Mouse (Mus musculus) CH12.LX (cell line): Measurements from ENCODE around the gene Sphk1. TPM values are rescaled to one million over a fixed set of nuclear protein-coding genes. Genes with fewer than 3 reads are reported as not detected.

Experiments used
- DNase-seq: peaks from one replicate; pipeline ENCODE4 v3.0.0-alpha.2; 2013; ENCODE audit errors: extremely low read depth
- H3K27ac ChIP-seq: 2 replicates; pipeline ENCODE4 v1.5.1; 2012; ENCODE audit warnings: low read depth, mild to moderate bottlenecking, control low read depth, moderate library complexity; ENCODE audit not compliant: insufficient read depth
- H3K27me3 ChIP-seq: replicated peaks from 2 replicates; pipeline ENCODE3; 2012; ENCODE audit warnings: inconsistent platforms
- H3K36me3 ChIP-seq, 2 experiments: replicated peaks in 1 of 2; 2 replicates each; pipeline versions ENCODE3 to v1.6.1; 2012; ENCODE audit warnings: inconsistent platforms in 1 of 2, low read length in 1 of 2, mild to moderate bottlenecking in 1 of 2, mixed read lengths in 1 of 2, moderate library complexity in 1 of 2; ENCODE audit not compliant: control insufficient read depth in 1 of 2, insufficient read depth in 1 of 2
- H3K4me1 ChIP-seq, 2 experiments: 2 replicates each; pipeline ENCODE4 v1.6.1; 2012; ENCODE audit warnings: inconsistent platforms in 1 of 2, moderate library complexity in 1 of 2; ENCODE audit not compliant: insufficient read depth in 2 of 2, control insufficient read depth in 1 of 2
- H3K4me2 ChIP-seq: 2 replicates; pipeline ENCODE4 v1.6.1; 2012; ENCODE audit warnings: low read depth, mild to moderate bottlenecking, control low read depth; ENCODE audit not compliant: poor library complexity, insufficient read depth, severe bottlenecking
- H3K4me3 ChIP-seq, 3 experiments: fragments of 150-350 bp in 1 of 3; sonication (generic) in 1 of 3; replicated peaks in 1 of 3; 2 replicates each; pipeline versions ENCODE3 to v1.5.1; 2011 to 2012; ENCODE audit warnings: low read depth in 2 of 3, low read length in 2 of 3, mild to moderate bottlenecking in 2 of 3, moderate library complexity in 2 of 3, control low read depth in 1 of 3, improper control_type of control experiment in 1 of 3, inconsistent platforms in 1 of 3, mixed read lengths in 1 of 3; ENCODE audit not compliant: poor library complexity in 1 of 3
- H3K79me2 ChIP-seq: replicated peaks from 2 replicates; pipeline ENCODE4 v1.6.1; 2012; ENCODE audit warnings: mild to moderate bottlenecking, moderate library complexity; ENCODE audit not compliant: control insufficient read depth, poor library complexity, insufficient read depth, severe bottlenecking; ENCODE audit errors: extremely low read depth
- H3K9ac ChIP-seq: 2 replicates; pipeline ENCODE4 v1.6.1; 2012; ENCODE audit warnings: low read depth, mild to moderate bottlenecking, control low read depth, moderate library complexity; ENCODE audit not compliant: insufficient read depth
- H3K9me3 ChIP-seq: replicated peaks from 2 replicates; pipeline ENCODE3; 2012; ENCODE audit warnings: low read length, inconsistent platforms, mixed read lengths
- BHLHE40 ChIP-seq: IDR thresholded peaks from 2 replicates; pipeline ENCODE4 v1.6.1; 2011; ENCODE audit warnings: mild to moderate bottlenecking, low read depth, low read length, improper control_type of control experiment
- CHD1 ChIP-seq: IDR thresholded peaks from 2 replicates; pipeline ENCODE4 v1.6.1; 2012; ENCODE audit warnings: low read depth, low read length, improper control_type of control experiment, inconsistent platforms
- CHD2 ChIP-seq: IDR thresholded peaks from 2 replicates; pipeline ENCODE4 v1.6.1; 2011; ENCODE audit warnings: low read length, improper control_type of control experiment
- CTCF ChIP-seq, 2 experiments: IDR thresholded peaks in 1 of 2; conservative IDR thresholded peaks in 1 of 2; 2 replicates each; pipeline ENCODE4 v1.5.1; 2011 to 2012; ENCODE audit warnings: low read depth in 2 of 2, low read length in 2 of 2, improper control_type of control experiment in 1 of 2, inconsistent platforms in 1 of 2, mild to moderate bottlenecking in 1 of 2, moderate library complexity in 1 of 2
- E2F4 ChIP-seq: IDR thresholded peaks from 2 replicates; pipeline ENCODE4 v1.6.1; 2011; ENCODE audit warnings: low read depth, low read length, improper control_type of control experiment; ENCODE audit not compliant: insufficient replicate concordance
- ETS1 ChIP-seq: conservative IDR thresholded peaks from 2 replicates; pipeline ENCODE4 v1.6.1; 2012; ENCODE audit warnings: low read depth, mild to moderate bottlenecking, inconsistent platforms, low read length, improper control_type of control experiment, moderate library complexity
- GABPA ChIP-seq: IDR thresholded peaks from 2 replicates; pipeline ENCODE4 v1.6.1; 2012; ENCODE audit warnings: low read depth, low read length, improper control_type of control experiment, inconsistent platforms; ENCODE audit not compliant: insufficient replicate concordance
- HCFC1 ChIP-seq: IDR thresholded peaks from 2 replicates; pipeline ENCODE4 v1.6.1; 2012; ENCODE audit warnings: low read depth, mild to moderate bottlenecking, inconsistent platforms, low read length, improper control_type of control experiment
- IRF4 ChIP-seq: IDR thresholded peaks from 2 replicates; pipeline ENCODE4 v1.6.1; 2014; ENCODE audit warnings: low read depth, mild to moderate bottlenecking, inconsistent platforms, low read length, improper control_type of control experiment
- JUN ChIP-seq: IDR thresholded peaks from 2 replicates; pipeline ENCODE4 v1.6.1; 2011; ENCODE audit warnings: low read depth, mild to moderate bottlenecking, low read length, improper control_type of control experiment, moderate library complexity; ENCODE audit not compliant: insufficient read depth
- JUND ChIP-seq: conservative IDR thresholded peaks from 2 replicates; pipeline ENCODE4 v1.6.1; 2011; ENCODE audit warnings: low read depth, low read length, improper control_type of control experiment
- KAT2A ChIP-seq: IDR thresholded peaks from 2 replicates; pipeline ENCODE4 v1.6.1; 2012; ENCODE audit warnings: low read length, improper control_type of control experiment, inconsistent platforms; ENCODE audit not compliant: insufficient replicate concordance
- MAX ChIP-seq: IDR thresholded peaks from 2 replicates; pipeline ENCODE4 v1.6.1; 2011; ENCODE audit warnings: low read length, improper control_type of control experiment
- MAZ ChIP-seq: IDR thresholded peaks from 2 replicates; pipeline ENCODE4 v1.6.1; 2012; ENCODE audit warnings: low read depth, mild to moderate bottlenecking, inconsistent platforms, low read length, improper control_type of control experiment, moderate library complexity
- MEF2A ChIP-seq: IDR thresholded peaks from 2 replicates; pipeline ENCODE4 v1.6.1; 2014; ENCODE audit warnings: low read depth, mild to moderate bottlenecking, inconsistent platforms, low read length, improper control_type of control experiment, borderline replicate concordance
- MXI1 ChIP-seq: IDR thresholded peaks from 2 replicates; pipeline ENCODE4 v1.6.1; 2011; ENCODE audit warnings: mild to moderate bottlenecking, low read depth, low read length, improper control_type of control experiment
- MYC ChIP-seq: IDR thresholded peaks from 2 replicates; pipeline ENCODE4 v1.6.1; 2011; ENCODE audit warnings: low read depth, mild to moderate bottlenecking, improper control_type of control experiment, low read length
- NELFE ChIP-seq: IDR thresholded peaks from 2 replicates; pipeline ENCODE4 v1.6.1; 2011; ENCODE audit warnings: low read depth, low read length, improper control_type of control experiment
- NRF1 ChIP-seq: IDR thresholded peaks from 2 replicates; pipeline ENCODE4 v1.6.1; 2014; ENCODE audit warnings: low read depth, mild to moderate bottlenecking, inconsistent platforms, low read length, improper control_type of control experiment, moderate library complexity
- PAX5 ChIP-seq: IDR thresholded peaks from 2 replicates; pipeline ENCODE4 v1.6.1; 2012; ENCODE audit warnings: low read length, inconsistent platforms, mixed read lengths
- POLR2A ChIP-seq: IDR thresholded peaks from 2 replicates; pipeline ENCODE4 v1.6.1; 2011; ENCODE audit warnings: low read depth, mild to moderate bottlenecking, improper control_type of control experiment, low read length
- POLR2AphosphoS2 ChIP-seq: IDR thresholded peaks from 2 replicates; pipeline ENCODE4 v1.6.1; 2011; ENCODE audit warnings: low read depth, low read length, improper control_type of control experiment
- RAD21 ChIP-seq: IDR thresholded peaks from 2 replicates; pipeline ENCODE4 v1.6.1; 2011; ENCODE audit warnings: low read depth, mild to moderate bottlenecking, low read length, improper control_type of control experiment, moderate library complexity
- RCOR1 ChIP-seq: conservative IDR thresholded peaks from 2 replicates; pipeline ENCODE4 v1.6.1; 2012; ENCODE audit warnings: low read depth, mild to moderate bottlenecking, inconsistent platforms, low read length, improper control_type of control experiment
- SIN3A ChIP-seq: IDR thresholded peaks from 2 replicates; pipeline ENCODE4 v1.6.1; 2012; ENCODE audit warnings: low read length, improper control_type of control experiment, inconsistent platforms
- TBP ChIP-seq: conservative IDR thresholded peaks from 2 replicates; pipeline ENCODE4 v1.6.1; 2011; ENCODE audit warnings: low read depth, low read length, improper control_type of control experiment
- TCF12 ChIP-seq: IDR thresholded peaks from 2 replicates; pipeline ENCODE4 v1.6.1; 2014; ENCODE audit warnings: low read depth, mild to moderate bottlenecking, inconsistent platforms, low read length, improper control_type of control experiment
- USF1 ChIP-seq: IDR thresholded peaks from 2 replicates; pipeline ENCODE4 v1.6.1; 2014; ENCODE audit warnings: low read depth, mild to moderate bottlenecking, inconsistent platforms, low read length, improper control_type of control experiment
- USF2 ChIP-seq: conservative IDR thresholded peaks from 2 replicates; pipeline ENCODE4 v1.6.1; 2011; ENCODE audit warnings: low read depth, low read length, improper control_type of control experiment
- ZC3H11A ChIP-seq: IDR thresholded peaks from 2 replicates; pipeline ENCODE4 v1.6.1; 2012; ENCODE audit warnings: low read depth, mild to moderate bottlenecking, inconsistent platforms, low read length, improper control_type of control experiment
- ZMIZ1 ChIP-seq: IDR thresholded peaks from 2 replicates; pipeline ENCODE4 v1.6.1; 2012; ENCODE audit warnings: low read depth, mild to moderate bottlenecking, inconsistent platforms, low read length, improper control_type of control experiment
- ZNF384 ChIP-seq: IDR thresholded peaks from 2 replicates; pipeline ENCODE4 v1.6.1; 2012; ENCODE audit warnings: low read depth, low read length, improper control_type of control experiment, inconsistent platforms
- dilution Hi-C: fragments of 300-500 bp; cut with MboI; formaldehyde crosslinking; loops from 2 replicates; pipeline ENCODE4 v1.14.3; 2020; ENCODE audit warnings: low sequenced_read_pairs; ENCODE audit not compliant: extremely low pct_unique_long_range_greater_than_20kb, extremely low pct_ligation_motif_present
- in situ Hi-C: fragments of 300-500 bp; cut with MboI; formaldehyde crosslinking; loops from 3 replicates; pipeline ENCODE4 v1.14.3; 2019; ENCODE audit warnings: low sequenced_read_pairs, low pct_ligation_motif_present, low pct_unique_long_range_greater_than_20kb, mixed read lengths
- polyA plus RNA-seq: library from polyadenylated mRNA; unstranded; fragments of >175 nt; gene quantifications from 2 replicates; pipeline ENCODE4 v1.2.1, GENCODE M21; 2012; ENCODE audit warnings: low read depth; ENCODE audit not compliant: insufficient read length
- total RNA-seq, 2 experiments: library from RNA; depleted of rRNA; stranded (reverse); fragments of 300-350 nt in 1 of 2; fragments of >200 nt in 1 of 2; gene quantifications; 2 replicates each; pipeline ENCODE4 v1.2.3; 2012 to 2014

Gene Sphk1
- total and polyA plus RNA-seq, 3 experiments, result 0.50 to 2.1 (median 0.89) TPM

DNA sequence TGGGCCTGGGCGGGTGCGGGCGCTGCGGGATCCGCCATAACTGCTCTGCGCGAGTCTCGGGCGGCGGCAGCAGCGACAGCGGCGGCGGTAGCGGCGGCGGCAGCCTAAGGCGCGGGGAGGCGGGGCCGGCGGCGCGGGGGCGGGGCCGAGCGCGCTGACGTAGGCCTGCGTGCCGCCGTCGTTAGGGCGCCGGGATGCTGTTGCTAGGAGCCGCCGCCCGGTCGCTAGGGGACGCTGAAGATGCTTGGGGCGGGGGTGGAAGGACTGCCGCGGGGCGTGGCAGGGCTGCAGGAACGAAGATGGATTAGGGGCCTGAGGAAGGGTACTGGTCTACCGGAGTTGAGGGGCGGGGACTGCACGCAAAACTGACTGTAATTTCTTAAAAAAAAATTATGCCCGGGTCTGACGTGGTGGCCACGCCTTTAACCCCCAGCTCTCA, 50.7 kb downstream of the Sphk1 start, which contains the start of gene Ube2o:
Gene Ube2o, minus strand, starts transcription at position 72 of the 439 bp plus-strand sequence.
- Histone ChIP-seq H3K4me1 (peaks cover 0 to 34% of the 10 kb centered on the region in 2 experiments; a peak in 3 of 4 replicates), H3K9ac (peak within 1 kb of the TSS; percentile 80), H3K27ac (peak within 1 kb of the TSS; percentile 32), H3K27me3 (peaks cover 2% of the 10 kb centered on the region), H3K4me3 (peak within 1 kb of the TSS; percentile 83 to 96 (median 93)), H3K4me2 (peak within 1 kb of the TSS; percentile 77), H3K79me2 (peaks cover 24% of the 10 kb centered on the region), H3K36me3 (peaks cover 0 to 22% of the 10 kb centered on the region in 2 experiments), H3K9me3 (no peaks in the 10 kb centered on the region)
- no peak for TF ChIP-seq GABPA
- TF ChIP-seq MYC, result no peak
- TF ChIP-seq MXI1, result peak; percentile 94
- TF ChIP-seq ETS1, result no peak
- TF ChIP-seq ZMIZ1, result no peak
- no peak for TF ChIP-seq USF2
- no peak for TF ChIP-seq MEF2A
- no peak for TF ChIP-seq CHD1
- no peak for TF ChIP-seq USF1
- TF ChIP-seq CTCF (conservative IDR thresholded peaks at IDR 0.05 in 1 of 2, IDR thresholded peaks at IDR 0.05 in 1 of 2; ENCODE audit: low read depth in 2 of 2, low read length in 2 of 2), result peak in 1 of 2 experiments; percentile 61; a peak in 2 of 4 replicates
- no peak for TF ChIP-seq RAD21
- TF ChIP-seq ZNF384, result peak; percentile 79
- TF ChIP-seq TCF12, result no peak
- no peak for TF ChIP-seq HCFC1
- no peak for TF ChIP-seq KAT2A
- TF ChIP-seq PAX5, result no peak
- 0 out of 2 replicates have a peak, but pooled peaks have one; percentile 34 for TF ChIP-seq MAZ
- no peak for TF ChIP-seq CHD2
- no peak for TF ChIP-seq NELFE
- no peak for TF ChIP-seq IRF4
- no peak for TF ChIP-seq TBP
- TF ChIP-seq BHLHE40, result no peak
- no peak for TF ChIP-seq MAX
- no peak for TF ChIP-seq RCOR1
- no peak for TF ChIP-seq SIN3A
- TF ChIP-seq POLR2A, result peak; percentile 67; the same call in 1 of the 2 replicates
- no peak for TF ChIP-seq JUND
- no peak for TF ChIP-seq JUN
- TF ChIP-seq POLR2AphosphoS2, result no peak
- no peak for TF ChIP-seq ZC3H11A
- TF ChIP-seq E2F4, result no peak
- 0 out of 2 replicates have a peak, but pooled peaks have one; percentile 27 for TF ChIP-seq NRF1
- in situ Hi-C loops, result no loop called here
- peak; percentile 91 for DNase-seq
- dilution Hi-C loops, result no loop called here
